In genomic region chr8:122262835-122263234, GRCm38 (mm10) we compare ENCODE assay signal across 18 mouse cellular contexts. TPM values are rescaled to one million over a fixed set of nuclear protein-coding genes. Genes with fewer than 3 reads are reported as not detected.
DNase-seq lines count a peak whose midpoint lies in the region; TF ChIP-seq lines count a peak whose summit lies in the region.
"Had no signal": no experiment of that assay in that cellular context is flagged by ENCODE, and none has a peak within 500 bp of the region (broad histone marks: within the 10 kb centered on the region; RNA-seq: fewer than 3 reads in every experiment).

No protein-coding gene starts in this region.

- peak; percentile 54 for DNase-seq in cerebellum, adult 11-12 months
- DNase-seq in cerebellum, adult 2 months = no peak
- DNase-seq in cerebellum, adult 9-11 months = peak; percentile 51
- DNase-seq in cerebellum, postnatal 4 days (ENCODE audit: low spot score in 2 of 2) = no peak
- no peak for DNase-seq in ES-E14 (ENCODE audit: low read depth, low spot score)
- peak; percentile 69 to 75 for DNase-seq in cerebellum, postnatal 10 days
- no peak for DNase-seq in adrenal gland, adult (ENCODE audit: inconsistent age in 2 of 2, low spot score in 1 of 2)
- no peak for DNase-seq in lung, adult 2 months
- DNase-seq: adrenal gland, adult 2 months; B cell, adult 2 months; gastrocnemius, postnatal 36 days; heart, adult 11 months; heart, postnatal 36 days; kidney, adult 8-10 months had no signal

- H3K9ac ChIP-seq in ES-E14 (ENCODE audit: insufficient read depth, low read depth, low read length, poor library complexity, severe bottlenecking) = no peak overlapping the region
- H3K9ac ChIP-seq: embryonic facial prominence, embryonic 12.5 days; forebrain, embryonic 15.5 days; heart, embryonic 13.5 days; hindbrain, embryonic 15.5 days had no signal

- H3K9me3 ChIP-seq in ES-E14 (ENCODE audit: control insufficient read depth, insufficient read depth, low read depth, low read length) = no peaks in the 10 kb centered on the region
- H3K9me3 ChIP-seq: embryonic facial prominence, embryonic 12.5 days; forebrain, embryonic 15.5 days; heart, embryonic 13.5 days; hindbrain, embryonic 15.5 days had no signal

- H3K4me3 ChIP-seq in cerebellum, adult 2 months (replicated peaks; ENCODE audit: insufficient read depth, low read depth, low read length) = no peak overlapping the region
- H3K4me3 ChIP-seq in ES-E14 (ENCODE audit: insufficient read depth in 1 of 2, low read depth in 1 of 2, low read length in 2 of 2, poor library complexity in 1 of 2, severe bottlenecking in 1 of 2) = peak overlapping the region; percentile 9 to 17; a peak in 1 of 4 replicates
- H3K4me3 ChIP-seq in lung, adult 2 months (replicated peaks; ENCODE audit: extremely low read depth, low read depth, low read length) = no peak overlapping the region
- H3K4me3 ChIP-seq: embryonic facial prominence, embryonic 12.5 days; forebrain, embryonic 15.5 days; heart, embryonic 13.5 days; hindbrain, embryonic 15.5 days had no signal

- no peak for TF ChIP-seq CTCF in cerebellum, adult 2 months (IDR thresholded peaks at IDR 0.05; ENCODE audit: borderline replicate concordance, insufficient read depth, low read depth, low read length)
- no peak for TF ChIP-seq CTCF in lung, adult 2 months (IDR thresholded peaks at IDR 0.05; ENCODE audit: insufficient read depth, low read length)

- H3K36me3 ChIP-seq in ES-E14 (ENCODE audit: control insufficient read depth, insufficient read depth, low read length, poor library complexity, severe bottlenecking) = no peaks in the 10 kb centered on the region
- H3K36me3 ChIP-seq: embryonic facial prominence, embryonic 12.5 days; forebrain, embryonic 15.5 days; heart, embryonic 13.5 days; hindbrain, embryonic 15.5 days had no signal

- in situ Hi-C loops in ES-E14 (cut with MboI; ENCODE audit: low sequenced_read_pairs in 2 of 2, unreplicated experiment in 2 of 2) = no loop called here

- no peak for TF ChIP-seq POLR2A in cerebellum, adult 2 months (IDR thresholded peaks at IDR 0.05; ENCODE audit: borderline replicate concordance, insufficient read depth, low read length)
- no peak for TF ChIP-seq POLR2A in lung, adult 2 months (IDR thresholded peaks at IDR 0.05; ENCODE audit: borderline replicate concordance, extremely low read depth, low read depth, low read length)

- H3K27ac ChIP-seq in cerebellum, adult 2 months (ENCODE audit: insufficient read depth, low read length) = no peak overlapping the region
- no peak overlapping the region for H3K27ac ChIP-seq in ES-E14 (ENCODE audit: insufficient read depth, low read depth, low read length, poor library complexity, severe bottlenecking)
- H3K27ac ChIP-seq: embryonic facial prominence, embryonic 12.5 days; forebrain, embryonic 15.5 days; heart, embryonic 13.5 days; hindbrain, embryonic 15.5 days had no signal

- peaks cover 46% of the 10 kb centered on the region for H3K4me1 ChIP-seq in cerebellum, adult 2 months (ENCODE audit: control insufficient read depth, insufficient read depth, low read length)
- no peaks in the 10 kb centered on the region for H3K4me1 ChIP-seq in ES-E14 (ENCODE audit: control insufficient read depth in 2 of 2, insufficient read depth in 2 of 2, low read length in 2 of 2, poor library complexity in 1 of 2)
- no peaks in the 10 kb centered on the region for H3K4me1 ChIP-seq in lung, adult 2 months (ENCODE audit: control insufficient read depth, insufficient read depth, low read length)
- H3K4me1 ChIP-seq: embryonic facial prominence, embryonic 12.5 days; heart, embryonic 13.5 days had no signal

- no peaks in the 10 kb centered on the region for H3K27me3 ChIP-seq in cerebellum, adult 2 months (ENCODE audit: control insufficient read depth, insufficient read depth, low read length)
- H3K27me3 ChIP-seq: forebrain, embryonic 15.5 days had no signal

- 57% methylated on average over 16 of the region's 16 CpGs for WGBS in cerebellum, adult 2 months
- WGBS in lung, adult 2 months = 71% methylated on average over 16 of the region's 16 CpGs

TF ChIP-seq in ES-E14, 5 proteins besides CTCF, POLR2A, EP300 and RAD21:
- TF ChIP-seq HCFC1 (IDR thresholded peaks at IDR 0.05; ENCODE audit: borderline replicate concordance, insufficient read depth, low read length) (no peak), ZNF384 (IDR thresholded peaks at IDR 0.05; ENCODE audit: low read depth, low read length) (no peak), MAFK (IDR thresholded peaks at IDR 0.05; ENCODE audit: insufficient read depth, low read depth, low read length) (no peak), CHD2 (IDR thresholded peaks at IDR 0.05; ENCODE audit: low read depth, low read length) (no peak), ZC3H11A (IDR thresholded peaks at IDR 0.05; ENCODE audit: borderline replicate concordance, low read depth, low read length) (no peak)

RNA-seq across cellular contexts. Expression of gene Zfpm1, which starts 19.1 kb away (rescaled TPM):
- polyA plus RNA-seq in cerebellum, adult 2 months (2012; rRNA removed) = 19.6 and 20.1 TPM in 2 replicates
- total RNA-seq in ES-E14 (2012; rRNA removed) = 7.8 and 8.5 TPM in 2 replicates
- polyA plus RNA-seq in lung, adult 2 months (2012; rRNA removed) = 32.0 and 38.4 TPM in 2 replicates

Comparison
In these comparisons a context has a peak if more than half of its experiments do, and no peak if none do; other contexts are left out.
1. DNase-seq: peak in cerebellum, adult 11-12 months (single experiment), cerebellum, adult 9-11 months (single experiment) and cerebellum, postnatal 10 days (2 of 2); none in cerebellum, adult 2 months (0 of 2), cerebellum, postnatal 4 days (0 of 2), ES-E14 (single experiment), adrenal gland, adult (0 of 2) and lung, adult 2 months (single experiment).
2. H3K4me3 ChIP-seq: peak in ES-E14 (2 of 2); none in cerebellum, adult 2 months (single experiment) and lung, adult 2 months (single experiment).